Mouse (Mus musculus) G1E (cell line): ENCODE results near the gene Ripor2. TPM values are rescaled to one million over a fixed set of nuclear protein-coding genes. Genes with fewer than 3 reads are reported as not detected.

ENCODE experiments used
- ATAC-seq: 2 replicates; pipeline ENCODE4 v1.8.0; 2016; ENCODE audit warnings: mild to moderate bottlenecking; ENCODE audit not compliant: insufficient number of reproducible peaks, poor library complexity, low FRiP score, severe bottlenecking; ENCODE audit errors: extremely low read depth
- DNase-seq: peaks from one replicate; pipeline ENCODE4 v3.0.0; 2012; ENCODE audit warnings: low spot score
- H3K27me3 ChIP-seq: 2 replicates; pipeline ENCODE4 v1.6.1; 2012; ENCODE audit warnings: mild to moderate bottlenecking, low read length, inconsistent platforms; ENCODE audit not compliant: insufficient read depth
- H3K36me3 ChIP-seq: replicated peaks from 2 replicates; pipeline ENCODE3; 2012; ENCODE audit warnings: mild to moderate bottlenecking, inconsistent platforms
- H3K4me1 ChIP-seq: 2 replicates; pipeline ENCODE4 v1.6.1; 2012; ENCODE audit warnings: low read depth, low read length, inconsistent platforms, mixed read lengths; ENCODE audit not compliant: insufficient read depth
- H3K4me3 ChIP-seq: 2 replicates; pipeline ENCODE4 v1.5.1; 2012; ENCODE audit warnings: low read depth, mild to moderate bottlenecking, inconsistent platforms, low read length, moderate library complexity, mixed read lengths
- H3K9me3 ChIP-seq: replicated peaks from 2 replicates; pipeline ENCODE4 v1.6.1; 2012; ENCODE audit warnings: inconsistent platforms
- CTCF ChIP-seq: IDR thresholded peaks from 2 replicates; pipeline ENCODE4 v1.5.1; 2012; ENCODE audit warnings: low read depth, low read length, inconsistent platforms, mixed read lengths
- GATA1 ChIP-seq: IDR thresholded peaks from 2 replicates; pipeline ENCODE4 v1.6.1; 2012; ENCODE audit warnings: borderline replicate concordance, low read length, inconsistent platforms, mixed read lengths
- GATA2 ChIP-seq: IDR thresholded peaks from 2 replicates; pipeline ENCODE4 v1.6.1; 2012; ENCODE audit warnings: low read depth, low read length, inconsistent platforms, borderline replicate concordance
- POLR2AphosphoS5 ChIP-seq: IDR thresholded peaks from 2 replicates; pipeline ENCODE4 v1.6.1; 2012; ENCODE audit warnings: low read depth, low read length, inconsistent platforms; ENCODE audit not compliant: insufficient replicate concordance
- TAL1 ChIP-seq: conservative IDR thresholded peaks from 2 replicates; pipeline ENCODE4 v1.6.1; 2012; ENCODE audit warnings: low read depth, low read length, inconsistent platforms, mixed read lengths
- polyA plus RNA-seq: library from polyadenylated mRNA; stranded (reverse); fragments of >175 nt; gene quantifications from 2 replicates; pipeline ENCODE4 v1.2.3, GENCODE M21; 2012
- total RNA-seq, 2 experiments: library from RNA; stranded (forward) in 1 of 2; stranded (reverse) in 1 of 2; fragments of 200-1000 nt in 1 of 2; fragments of >200 nt in 1 of 2; fragmentation: Nextera tagmentation in 1 of 2; gene quantifications; 2 replicates each; pipeline ENCODE4 v1.2.3; 2014 to 2017

Ripor2 gene
- total and polyA plus RNA-seq, 3 experiments: 0.27 TPM; not detected in 2

DNA sequence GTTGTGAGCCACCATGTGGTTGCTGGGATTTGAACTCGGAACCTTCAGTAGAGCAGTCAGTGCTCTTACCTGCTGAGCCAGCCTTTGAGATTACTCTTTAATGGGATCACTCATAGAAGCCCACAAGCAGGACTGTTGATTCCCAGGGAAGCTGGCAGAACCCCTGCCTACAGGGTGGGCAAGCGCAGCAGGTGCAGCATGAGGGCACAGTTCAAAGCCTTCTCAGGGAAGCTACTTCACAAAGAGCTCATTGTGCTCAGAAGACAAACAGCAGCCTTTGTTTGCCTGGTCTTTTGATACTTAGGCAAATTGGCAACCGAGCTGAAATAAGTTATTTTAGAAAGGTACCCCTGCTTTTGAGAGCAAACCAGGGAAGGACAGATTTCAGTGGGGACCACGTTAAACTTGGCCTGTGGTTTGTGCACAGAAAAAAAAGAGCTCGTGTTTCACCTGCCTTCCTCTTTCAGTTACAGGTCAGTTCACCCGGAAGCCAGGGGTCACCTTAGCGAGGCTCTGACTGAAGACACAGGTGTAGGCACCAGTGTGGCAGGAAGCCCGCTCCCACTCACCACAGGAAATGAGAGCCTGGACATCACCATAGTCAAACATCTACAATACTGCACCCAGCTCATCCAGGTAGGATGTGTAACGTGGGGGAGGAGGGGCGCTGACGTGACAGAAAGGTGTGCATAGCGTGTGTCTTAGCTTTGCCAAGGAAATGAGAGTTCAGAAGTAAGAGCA is 127.8 kb downstream of the Ripor2 start:
- DNase-seq: no peak
- Histone ChIP-seq H3K27me3 (peaks cover 27% of the 10 kb centered on the region), H3K36me3 (no peaks in the 10 kb centered on the region), H3K4me1 (peaks cover 7% of the 10 kb centered on the region), H3K4me3 (no peak overlapping the region), H3K9me3 (no peaks in the 10 kb centered on the region)
- TF ChIP-seq GATA1 (no peak), CTCF (no peak), TAL1 (no peak), GATA2 (no peak), POLR2AphosphoS5 (no peak)
- no peak for ATAC-seq

DNA sequence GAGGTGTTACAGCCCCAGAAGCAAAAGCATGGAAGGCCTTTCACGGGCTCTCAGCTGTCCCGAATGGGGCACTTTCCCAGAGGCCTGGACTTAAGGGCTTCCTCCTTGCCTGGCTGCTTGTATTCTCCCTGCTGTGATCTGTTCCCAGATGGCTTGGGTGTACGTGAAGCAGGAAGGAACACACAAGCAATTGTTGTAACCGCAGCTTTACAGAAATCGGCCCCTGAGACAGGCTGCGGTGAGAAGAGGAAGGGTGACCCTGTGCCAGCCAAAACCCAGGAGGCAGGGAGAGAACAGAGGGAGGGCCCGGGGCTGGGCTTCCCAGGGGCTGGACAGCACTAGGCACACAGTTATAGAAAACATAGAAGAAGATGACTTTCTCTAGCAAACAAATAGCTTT is 129.0 kb downstream of the Ripor2 start:
- Histone ChIP-seq H3K36me3 (no peaks in the 10 kb centered on the region), H3K27me3 (peaks cover 35% of the 10 kb centered on the region), H3K4me1 (peaks cover 7% of the 10 kb centered on the region), H3K9me3 (no peaks in the 10 kb centered on the region), H3K4me3 (no peak overlapping the region)
- no peak for DNase-seq
- ATAC-seq: no peak
- TF ChIP-seq GATA1 (no peak), POLR2AphosphoS5 (no peak), GATA2 (no peak), TAL1 (no peak), CTCF (no peak)

DNA sequence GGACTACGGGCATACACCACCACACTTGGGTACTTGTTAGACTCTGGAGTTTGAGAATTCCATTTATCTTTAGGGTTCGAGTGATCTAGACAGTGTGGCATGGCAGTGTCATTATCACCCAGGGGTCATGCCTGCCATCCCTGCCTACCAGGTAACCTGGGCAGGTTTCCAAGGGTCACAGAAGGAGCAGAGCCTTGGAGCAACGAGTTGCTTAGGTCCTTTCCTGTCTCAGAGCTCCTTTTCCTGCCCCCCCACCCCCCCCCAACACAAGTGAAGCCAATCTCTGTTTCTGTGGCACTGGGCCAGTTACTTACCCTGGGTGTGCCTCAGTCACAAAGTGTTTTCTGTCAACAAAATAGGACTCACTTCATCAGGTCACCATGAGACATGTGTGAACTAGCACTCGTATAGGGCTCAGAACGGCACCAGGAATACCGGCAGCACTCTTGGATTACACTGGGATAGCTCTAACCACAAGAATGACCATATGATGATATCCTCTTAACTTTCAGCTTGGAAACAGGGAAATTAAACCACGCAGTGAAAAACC is 130.7 kb downstream of the Ripor2 start:
- ATAC-seq: no peak
- Histone ChIP-seq H3K36me3 (no peaks in the 10 kb centered on the region), H3K27me3 (peaks cover 40% of the 10 kb centered on the region), H3K9me3 (no peaks in the 10 kb centered on the region), H3K4me3 (no peak overlapping the region), H3K4me1 (peaks cover 7% of the 10 kb centered on the region)
- TF ChIP-seq POLR2AphosphoS5: no peak
- TF ChIP-seq GATA1: no peak
- TF ChIP-seq TAL1: no peak
- TF ChIP-seq CTCF: no peak
- TF ChIP-seq GATA2: no peak
- DNase-seq: no peak

DNA sequence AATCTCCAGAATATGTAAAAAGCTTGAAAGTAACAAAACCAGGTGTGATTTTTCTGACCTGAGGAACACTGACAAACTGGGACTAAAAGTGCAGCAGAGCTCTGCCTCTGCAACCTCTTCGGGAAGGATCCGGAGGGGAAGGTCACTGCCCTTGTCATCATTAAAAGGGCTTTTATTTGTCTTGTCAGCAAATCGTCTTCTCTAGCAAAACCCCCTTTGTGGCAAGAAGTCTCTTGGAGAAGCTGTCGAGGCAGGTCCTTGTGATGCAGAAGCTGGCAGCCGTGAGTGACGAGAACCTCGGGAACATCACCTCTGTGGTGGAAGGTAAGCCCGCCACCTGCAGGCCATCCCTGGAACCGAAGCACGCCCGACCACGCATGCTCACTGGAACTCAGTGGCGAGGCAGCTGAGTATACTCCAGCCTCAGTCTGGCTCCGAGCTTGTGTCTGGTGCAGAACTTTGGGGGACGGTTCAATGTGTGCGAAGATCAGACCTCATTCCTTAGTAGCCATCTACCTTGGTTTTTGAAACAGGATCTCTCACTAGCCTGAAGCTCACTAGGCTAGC is 131.5 kb downstream of the Ripor2 start:
- H3K36me3 ChIP-seq: no peaks in the 10 kb centered on the region
- ATAC-seq: peak; percentile 79
- TF ChIP-seq POLR2AphosphoS5: no peak
- TF ChIP-seq CTCF: peak; percentile 79
- H3K4me1 ChIP-seq: peaks cover 7% of the 10 kb centered on the region
- H3K4me3 ChIP-seq: peak overlapping the region; percentile 53; the same call in 1 of the 2 replicates
- H3K9me3 ChIP-seq: no peaks in the 10 kb centered on the region
- peaks cover 44% of the 10 kb centered on the region for H3K27me3 ChIP-seq
- peak; percentile 58 for DNase-seq

DNA sequence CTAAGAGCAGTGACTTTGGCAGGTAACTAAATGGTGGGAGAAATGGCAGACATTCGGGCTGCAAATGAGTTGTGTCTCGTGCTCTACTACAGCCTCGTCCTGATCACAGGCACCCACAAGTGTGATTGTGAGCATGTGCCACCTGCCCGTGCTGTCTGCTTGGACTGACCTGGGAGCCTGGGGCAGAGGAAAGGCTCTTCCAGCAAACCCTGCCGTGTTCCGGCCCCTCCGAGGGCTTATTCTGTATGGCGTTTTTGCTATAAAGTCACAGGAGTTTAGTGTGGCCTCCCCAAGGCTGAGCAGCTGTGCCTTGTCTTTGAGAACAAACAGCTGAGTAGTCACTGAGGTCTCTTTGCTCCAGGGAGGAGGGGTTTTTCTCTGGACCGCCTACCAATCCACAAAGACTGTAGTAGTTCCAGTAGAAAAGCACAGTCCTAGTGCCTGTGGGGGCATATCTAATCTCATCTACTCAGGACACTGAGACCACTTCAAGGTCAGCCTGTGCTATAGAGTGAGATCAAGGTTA is 132.4 kb downstream of the Ripor2 start:
- no peak overlapping the region for H3K4me3 ChIP-seq
- H3K36me3 ChIP-seq: no peaks in the 10 kb centered on the region
- peaks cover 7% of the 10 kb centered on the region for H3K4me1 ChIP-seq
- TF ChIP-seq GATA2: no peak
- no peak for TF ChIP-seq GATA1
- TF ChIP-seq TAL1: no peak
- no peak for TF ChIP-seq CTCF
- no peak for TF ChIP-seq POLR2AphosphoS5
- H3K27me3 ChIP-seq: peaks cover 42% of the 10 kb centered on the region
- no peak for ATAC-seq
- DNase-seq: no peak
- no peaks in the 10 kb centered on the region for H3K9me3 ChIP-seq

DNA sequence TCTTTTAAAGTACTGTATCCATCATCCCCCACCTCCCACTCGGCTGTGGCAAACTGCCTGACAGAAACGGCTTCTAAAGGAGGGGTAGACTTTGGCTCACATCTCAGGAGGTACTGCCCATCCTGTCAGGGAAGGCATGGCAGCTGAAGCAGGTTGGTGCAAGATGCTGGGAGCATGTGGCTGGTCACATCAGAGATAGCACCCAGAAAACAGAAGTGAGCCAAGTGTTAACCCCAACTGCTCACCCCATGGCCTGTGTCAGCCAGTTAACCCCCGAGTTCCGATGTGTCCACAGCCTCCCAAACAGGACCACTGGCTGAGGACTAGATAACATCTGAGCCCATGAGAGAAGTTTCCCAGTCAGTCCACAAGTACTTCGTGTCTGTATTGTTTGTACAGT is 133.6 kb downstream of the Ripor2 start:
- DNase-seq: no peak
- TF ChIP-seq TAL1: no peak
- peaks cover 34% of the 10 kb centered on the region for H3K27me3 ChIP-seq
- H3K4me1 ChIP-seq: peaks cover 7% of the 10 kb centered on the region
- H3K9me3 ChIP-seq: no peaks in the 10 kb centered on the region
- ATAC-seq: no peak
- no peak overlapping the region for H3K4me3 ChIP-seq
- H3K36me3 ChIP-seq: no peaks in the 10 kb centered on the region
